Mouse (Mus musculus): ENCODE measurements around the gene Gpr3. TPM values are rescaled to one million over a fixed set of nuclear protein-coding genes. Genes with fewer than 3 reads are reported as not detected.

The Gpr3 gene
- polyA plus RNA-seq, 1 experiment from 2014 or later, result not detected

GRCm38 (mm10) chr4:133255392-133255791 lies 43.1 kb upstream of the Gpr3 start:
- H3K27ac ChIP-seq (ENCODE audit: low read depth, low read length), result no peak overlapping the region
- no peaks in the 10 kb centered on the region for H3K36me3 ChIP-seq (ENCODE audit: control insufficient read depth, insufficient read depth)
- WGBS, result 74% methylated on average over 6 of the region's 6 CpGs
- H3K27me3 ChIP-seq (replicated peaks; ENCODE audit: control insufficient read depth, insufficient read depth, low read length), result peaks cover 20% of the 10 kb centered on the region
- ATAC-seq, result no peak
- peaks cover 9% of the 10 kb centered on the region; the same call in 1 of the 2 replicates for H3K4me1 ChIP-seq (replicated peaks; ENCODE audit: control insufficient read depth, insufficient read depth, low read length)
- no peak overlapping the region for H3K4me2 ChIP-seq (replicated peaks; ENCODE audit: low read depth)
- no peak for TF ChIP-seq CTCF (IDR thresholded peaks at IDR 0.05; ENCODE audit: low read depth)
- no peak overlapping the region for H3K9ac ChIP-seq (ENCODE audit: low read depth, low read length)
- H3K9me3 ChIP-seq (ENCODE audit: control insufficient read depth), result no peaks in the 10 kb centered on the region
- no peak overlapping the region for H3K4me3 ChIP-seq (ENCODE audit: low read depth, low read length)

GRCm38 (mm10) chr4:133253412-133253811 lies 41.1 kb upstream of the Gpr3 start:
- no peak for TF ChIP-seq CTCF (IDR thresholded peaks at IDR 0.05; ENCODE audit: low read depth)
- Histone ChIP-seq H3K9me3 (ENCODE audit: control insufficient read depth) (no peaks in the 10 kb centered on the region), H3K27ac (ENCODE audit: low read depth, low read length) (no peak overlapping the region), H3K36me3 (ENCODE audit: control insufficient read depth, insufficient read depth) (no peaks in the 10 kb centered on the region), H3K4me1 (replicated peaks; ENCODE audit: control insufficient read depth, insufficient read depth, low read length) (peaks cover 9% of the 10 kb centered on the region; the same call in 1 of the 2 replicates), H3K9ac (ENCODE audit: low read depth, low read length) (no peak overlapping the region), H3K27me3 (replicated peaks; ENCODE audit: control insufficient read depth, insufficient read depth, low read length) (peaks cover 33% of the 10 kb centered on the region), H3K4me3 (ENCODE audit: low read depth, low read length) (no peak overlapping the region), H3K4me2 (replicated peaks; ENCODE audit: low read depth) (no peak overlapping the region)
- ATAC-seq, result no peak
- 42% methylated on average over 12 of the region's 12 CpGs for WGBS

GRCm38 (mm10) chr4:133252089-133252488 lies 39.8 kb upstream of the Gpr3 start:
- 69% methylated on average over 4 of the region's 4 CpGs for WGBS
- H3K9ac ChIP-seq (ENCODE audit: low read depth, low read length), result no peak overlapping the region
- H3K27ac ChIP-seq (ENCODE audit: low read depth, low read length), result no peak overlapping the region
- no peak for ATAC-seq
- H3K4me1 ChIP-seq (replicated peaks; ENCODE audit: control insufficient read depth, insufficient read depth, low read length), result peaks cover 6% of the 10 kb centered on the region; the same call in 1 of the 2 replicates
- no peaks in the 10 kb centered on the region for H3K9me3 ChIP-seq (ENCODE audit: control insufficient read depth)
- H3K4me2 ChIP-seq (replicated peaks; ENCODE audit: low read depth), result no peak overlapping the region
- no peak overlapping the region for H3K4me3 ChIP-seq (ENCODE audit: low read depth, low read length)
- TF ChIP-seq CTCF (IDR thresholded peaks at IDR 0.05; ENCODE audit: low read depth), result peak; percentile 40; the same call in 1 of the 2 replicates
- no peaks in the 10 kb centered on the region for H3K36me3 ChIP-seq (ENCODE audit: control insufficient read depth, insufficient read depth)
- H3K27me3 ChIP-seq (replicated peaks; ENCODE audit: control insufficient read depth, insufficient read depth, low read length), result peaks cover 36% of the 10 kb centered on the region

- 0 out of 2 replicates have a peak, but pooled peaks cover 6% of the 10 kb centered on the region for H3K4me1 ChIP-seq (replicated peaks; ENCODE audit: control insufficient read depth, insufficient read depth, low read length)
- TF ChIP-seq CTCF (IDR thresholded peaks at IDR 0.05; ENCODE audit: low read depth), result no peak
- no peak overlapping the region for H3K27ac ChIP-seq (ENCODE audit: low read depth, low read length)
- ATAC-seq, result no peak
- peaks cover 36% of the 10 kb centered on the region for H3K27me3 ChIP-seq (replicated peaks; ENCODE audit: control insufficient read depth, insufficient read depth, low read length)
- WGBS, result 8% methylated on average over 31 of the region's 31 CpGs
- H3K9me3 ChIP-seq (ENCODE audit: control insufficient read depth), result no peaks in the 10 kb centered on the region
- H3K4me2 ChIP-seq (replicated peaks; ENCODE audit: low read depth), result peak overlapping the region; percentile 60
- no peaks in the 10 kb centered on the region for H3K36me3 ChIP-seq (ENCODE audit: control insufficient read depth, insufficient read depth)
- peak overlapping the region; percentile 32 for H3K4me3 ChIP-seq (ENCODE audit: low read depth, low read length)
- no peak overlapping the region for H3K9ac ChIP-seq (ENCODE audit: low read depth, low read length)
These were observed 38.9 kb upstream of the Gpr3 start for GRCm38 (mm10) chr4:133251214-133251613.

GRCm38 (mm10) chr4:133250609-133251008 lies 38.3 kb upstream of the Gpr3 start:
- ATAC-seq, result peak; percentile 33
- 3% methylated on average over 22 of the region's 22 CpGs for WGBS
- no peak overlapping the region for H3K27ac ChIP-seq (ENCODE audit: low read depth, low read length)

GRCm38 (mm10) chr4:133247806-133248449 lies 35.6 kb upstream of the Gpr3 start:
- H3K27ac ChIP-seq (ENCODE audit: low read depth, low read length), result no peak overlapping the region
- 49% methylated on average over 13 of the region's 13 CpGs for WGBS
- H3K36me3 ChIP-seq (ENCODE audit: control insufficient read depth, insufficient read depth), result no peaks in the 10 kb centered on the region
- no peak for TF ChIP-seq CTCF (IDR thresholded peaks at IDR 0.05; ENCODE audit: low read depth)
- no peak for ATAC-seq
- no peak overlapping the region for H3K4me3 ChIP-seq (ENCODE audit: low read depth, low read length)
- no peaks in the 10 kb centered on the region for H3K9me3 ChIP-seq (ENCODE audit: control insufficient read depth)
- H3K27me3 ChIP-seq (replicated peaks; ENCODE audit: control insufficient read depth, insufficient read depth, low read length), result peaks cover 36% of the 10 kb centered on the region
- H3K9ac ChIP-seq (ENCODE audit: low read depth, low read length), result no peak overlapping the region
- H3K4me1 ChIP-seq (replicated peaks; ENCODE audit: control insufficient read depth, insufficient read depth, low read length), result 0 out of 2 replicates have a peak, but pooled peaks cover 6% of the 10 kb centered on the region
- H3K4me2 ChIP-seq (replicated peaks; ENCODE audit: low read depth), result no peak overlapping the region

More at GRCm38 (mm10) chr4:133250609-133251008, 38.3 kb upstream of the Gpr3 start:
- peak overlapping the region; percentile 60 for H3K4me2 ChIP-seq (replicated peaks; ENCODE audit: low read depth)
- H3K9ac ChIP-seq (ENCODE audit: low read depth, low read length), result no peak overlapping the region
- H3K27me3 ChIP-seq (replicated peaks; ENCODE audit: control insufficient read depth, insufficient read depth, low read length), result peaks cover 36% of the 10 kb centered on the region
- peak; percentile 92 for TF ChIP-seq CTCF (IDR thresholded peaks at IDR 0.05; ENCODE audit: low read depth)
- no peaks in the 10 kb centered on the region for H3K9me3 ChIP-seq (ENCODE audit: control insufficient read depth)
- H3K4me1 ChIP-seq (replicated peaks; ENCODE audit: control insufficient read depth, insufficient read depth, low read length), result 0 out of 2 replicates have a peak, but pooled peaks cover 6% of the 10 kb centered on the region
- H3K36me3 ChIP-seq (ENCODE audit: control insufficient read depth, insufficient read depth), result no peaks in the 10 kb centered on the region
- H3K4me3 ChIP-seq (ENCODE audit: low read depth, low read length), result peak overlapping the region; percentile 32
